Mouse (Mus musculus) MEL (cell line): Measurements from ENCODE around the gene 9430015G10Rik. TPM values are rescaled to one million over a fixed set of nuclear protein-coding genes. Genes with fewer than 3 reads are reported as not detected.
A peak's percentile ranks its signal among the peaks of the same experiment; 100 is the strongest.

ENCODE experiments used
- DNase-seq: peaks from one replicate; pipeline ENCODE4 v3.0.0; 2011; ENCODE audit warnings: low read depth, low spot score
- H3K27ac ChIP-seq: 2 replicates; pipeline ENCODE4 v1.5.1; 2012; ENCODE audit warnings: low read depth, mild to moderate bottlenecking, control low read depth, low read length, moderate library complexity; ENCODE audit not compliant: control insufficient read depth
- H3K27me3 ChIP-seq, 2 experiments: fragments of 150-350 bp in 1 of 2; sonication (generic) in 1 of 2; 2 replicates each; pipeline ENCODE4 v1.6.1; 2012; ENCODE audit warnings: low read length in 2 of 2, mild to moderate bottlenecking in 2 of 2, improper control_type of control experiment in 1 of 2, moderate library complexity in 1 of 2; ENCODE audit not compliant: insufficient read depth in 2 of 2, control insufficient read depth in 1 of 2
- H3K36me3 ChIP-seq, 2 experiments: 2 replicates each; pipeline ENCODE4 v1.6.1; 2012 to 2014; ENCODE audit warnings: low read length in 2 of 2, improper control_type of control experiment in 1 of 2, inconsistent platforms in 1 of 2, mild to moderate bottlenecking in 1 of 2; ENCODE audit not compliant: insufficient read depth in 2 of 2, control insufficient read depth in 1 of 2
- H3K4me1 ChIP-seq, 2 experiments: fragments of 150-350 bp in 1 of 2; sonication (generic) in 1 of 2; 2 replicates each; pipeline ENCODE4 v1.6.1; 2012; ENCODE audit warnings: low read length in 2 of 2, improper control_type of control experiment in 1 of 2, mild to moderate bottlenecking in 1 of 2; ENCODE audit not compliant: insufficient read depth in 2 of 2, control insufficient read depth in 1 of 2
- H3K4me3 ChIP-seq, 2 experiments: fragments of 150-350 bp in 1 of 2; sonication (generic) in 1 of 2; 2 replicates each; pipeline ENCODE4 v1.5.1; 2012; ENCODE audit warnings: low read depth in 2 of 2, low read length in 2 of 2, mild to moderate bottlenecking in 2 of 2, moderate library complexity in 2 of 2, control low read depth in 1 of 2, improper control_type of control experiment in 1 of 2; ENCODE audit not compliant: control insufficient read depth in 1 of 2, insufficient read depth in 1 of 2
- H3K79me2 ChIP-seq: 2 replicates; pipeline ENCODE4 v1.6.1; 2012; ENCODE audit warnings: mild to moderate bottlenecking, low read length, moderate library complexity; ENCODE audit not compliant: control insufficient read depth, poor library complexity, insufficient read depth
- H3K9ac ChIP-seq: 2 replicates; pipeline ENCODE4 v1.6.1; 2012; ENCODE audit warnings: low read depth, mild to moderate bottlenecking, control low read depth, low read length, moderate library complexity; ENCODE audit not compliant: control insufficient read depth, poor library complexity, severe bottlenecking
- H3K9me3 ChIP-seq: fragments of 150-350 bp; sonication (generic); replicated peaks from 2 replicates; pipeline ENCODE4 v1.6.1; 2012; ENCODE audit warnings: mild to moderate bottlenecking, low read length, improper control_type of control experiment, moderate library complexity; ENCODE audit not compliant: insufficient read depth
- BHLHE40 ChIP-seq: IDR thresholded peaks from 2 replicates; pipeline ENCODE4 v1.6.1; 2012; ENCODE audit warnings: low read depth, mild to moderate bottlenecking, inconsistent platforms, low read length, improper control_type of control experiment, borderline replicate concordance
- CHD1 ChIP-seq: IDR thresholded peaks from 2 replicates; pipeline ENCODE4 v1.6.1; 2012; ENCODE audit warnings: low read depth, mild to moderate bottlenecking, inconsistent platforms, low read length, improper control_type of control experiment
- CTCF ChIP-seq, 3 experiments: IDR thresholded peaks in 2 of 3; conservative IDR thresholded peaks in 1 of 3; 2 replicates each; pipeline ENCODE4 v1.5.1; 2011 to 2012; ENCODE audit warnings: low read length in 3 of 3, low read depth in 2 of 3, mild to moderate bottlenecking in 2 of 3, improper control_type of control experiment in 1 of 3, inconsistent platforms in 1 of 3, mixed read lengths in 1 of 3, moderate library complexity in 1 of 3; ENCODE audit not compliant: control insufficient read depth in 1 of 3, insufficient read depth in 1 of 3, poor library complexity in 1 of 3, severe bottlenecking in 1 of 3
- E2F4 ChIP-seq: IDR thresholded peaks from 2 replicates; pipeline ENCODE4 v1.6.1; 2011; ENCODE audit warnings: low read depth, low read length, improper control_type of control experiment, borderline replicate concordance
- GABPA ChIP-seq: IDR thresholded peaks from 2 replicates; pipeline ENCODE4 v1.6.1; 2012; ENCODE audit warnings: low read depth, mild to moderate bottlenecking, inconsistent platforms, low read length, improper control_type of control experiment, moderate library complexity
- GATA1 ChIP-seq: IDR thresholded peaks from 2 replicates; pipeline ENCODE4 v1.6.1; 2011; ENCODE audit warnings: low read depth, low read length, improper control_type of control experiment
- MAFK ChIP-seq: IDR thresholded peaks from 2 replicates; pipeline ENCODE4 v1.6.1; 2011; ENCODE audit warnings: low read depth, mild to moderate bottlenecking, low read length, improper control_type of control experiment, borderline replicate concordance
- MEF2A ChIP-seq: IDR thresholded peaks from 2 replicates; pipeline ENCODE4 v1.6.1; 2014; ENCODE audit warnings: low read depth, mild to moderate bottlenecking, inconsistent platforms, low read length, improper control_type of control experiment; ENCODE audit not compliant: poor library complexity, insufficient replicate concordance, severe bottlenecking; ENCODE audit errors: extremely low read depth
- MXI1 ChIP-seq: IDR thresholded peaks from 2 replicates; pipeline ENCODE4 v1.6.1; 2011; ENCODE audit warnings: mild to moderate bottlenecking, low read depth, low read length, improper control_type of control experiment
- MYB ChIP-seq: IDR thresholded peaks from 2 replicates; pipeline ENCODE4 v1.6.1; 2011; ENCODE audit warnings: mild to moderate bottlenecking, low read depth, low read length, improper control_type of control experiment
- NRF1 ChIP-seq: IDR thresholded peaks from 2 replicates; pipeline ENCODE4 v1.6.1; 2014; ENCODE audit warnings: low read depth, mild to moderate bottlenecking, inconsistent platforms, low read length, improper control_type of control experiment, moderate library complexity; ENCODE audit not compliant: poor library complexity, insufficient read depth, severe bottlenecking
- POLR2A ChIP-seq, 2 experiments: IDR thresholded peaks; 2 replicates each; pipeline ENCODE4 v1.6.1; 2011 to 2012; ENCODE audit warnings: low read length in 2 of 2, mild to moderate bottlenecking in 2 of 2, control low read depth in 1 of 2, improper control_type of control experiment in 1 of 2, low read depth in 1 of 2, moderate library complexity in 1 of 2; ENCODE audit not compliant: control insufficient read depth in 1 of 2, insufficient read depth in 1 of 2, poor library complexity in 1 of 2
- POLR2AphosphoS5 ChIP-seq: IDR thresholded peaks from 2 replicates; pipeline ENCODE4 v1.6.1; 2012; ENCODE audit warnings: low read depth, borderline replicate concordance, mild to moderate bottlenecking, inconsistent platforms, low read length, moderate library complexity, mixed read lengths
- TAL1 ChIP-seq: IDR thresholded peaks from 2 replicates; pipeline ENCODE4 v1.6.1; 2012; ENCODE audit warnings: mild to moderate bottlenecking, inconsistent platforms, low read length, moderate library complexity, mixed read lengths
- TCF12 ChIP-seq: IDR thresholded peaks from 2 replicates; pipeline ENCODE4 v1.6.1; 2014; ENCODE audit warnings: low read depth, mild to moderate bottlenecking, inconsistent platforms, low read length, improper control_type of control experiment, moderate library complexity
- USF2 ChIP-seq, 2 experiments: IDR thresholded peaks; 2 replicates each; pipeline ENCODE4 v1.6.1; 2011 to 2012; ENCODE audit warnings: improper control_type of control experiment in 2 of 2, low read length in 2 of 2, borderline replicate concordance in 1 of 2, inconsistent platforms in 1 of 2, low read depth in 1 of 2, mild to moderate bottlenecking in 1 of 2; ENCODE audit not compliant: insufficient read depth in 1 of 2
- ZC3H11A ChIP-seq: IDR thresholded peaks from 2 replicates; pipeline ENCODE4 v1.6.1; 2012; ENCODE audit warnings: low read depth, mild to moderate bottlenecking, inconsistent platforms, low read length, improper control_type of control experiment
- polyA plus RNA-seq, 2 experiments: library from polyadenylated mRNA; stranded (reverse) in 1 of 2; unstranded in 1 of 2; fragments of >175 nt in 1 of 2; fragments of >200 nt in 1 of 2; gene quantifications; 2 replicates each; pipeline versions ENCODE4 v1.2.1 to v1.2.4; 2012; ENCODE audit warnings: low replicate concordance in 2 of 2, low read depth in 1 of 2; ENCODE audit not compliant: insufficient read length in 2 of 2, insufficient read depth in 1 of 2, missing spikeins in 1 of 2
- total RNA-seq: library from RNA; depleted of rRNA; stranded (reverse); fragments of 300-350 nt; gene quantifications from 2 replicates; pipeline ENCODE4 v1.2.3, GENCODE M21; 2012

9430015G10Rik gene
- total and polyA plus RNA-seq, 3 experiments: 28.7 to 52.9 TPM; not detected in 1

GRCm38 (mm10) chr4:156154771-156155170 lies 45.0 kb downstream of the 9430015G10Rik start:
- no peak for TF ChIP-seq ZC3H11A
- no peak for TF ChIP-seq NRF1
- TF ChIP-seq CHD1: no peak
- no peak for TF ChIP-seq TAL1
- TF ChIP-seq GATA1: no peak
- no peak for TF ChIP-seq E2F4
- TF ChIP-seq POLR2AphosphoS5: no peak
- no peak for TF ChIP-seq BHLHE40
- no peak for TF ChIP-seq MAFK
- no peak for TF ChIP-seq TCF12
- TF ChIP-seq POLR2A (IDR thresholded peaks at IDR 0.05; ENCODE audit: control insufficient read depth in 1 of 2, insufficient read depth in 1 of 2, low read depth in 1 of 2, low read length in 2 of 2, poor library complexity in 1 of 2): no peak
- no peak for TF ChIP-seq MXI1
- TF ChIP-seq GABPA: no peak
- no peak for TF ChIP-seq MYB
- TF ChIP-seq MEF2A: no peak
- Histone ChIP-seq H3K27ac (no peak overlapping the region), H3K9me3 (no peaks in the 10 kb centered on the region), H3K4me3 (no peak overlapping the region), H3K36me3 (no peaks in the 10 kb centered on the region), H3K4me1 (no peaks in the 10 kb centered on the region), H3K9ac (no peak overlapping the region), H3K27me3 (no peaks in the 10 kb centered on the region), H3K79me2 (no peaks in the 10 kb centered on the region)
- DNase-seq: no peak

- DNase-seq: no peak
- Histone ChIP-seq H3K9ac (no peak overlapping the region), H3K4me1 (no peaks in the 10 kb centered on the region; a peak in 1 of 4 replicates), H3K27me3 (no peaks in the 10 kb centered on the region), H3K36me3 (no peaks in the 10 kb centered on the region; a peak in 1 of 4 replicates), H3K4me3 (no peak overlapping the region), H3K27ac (no peak overlapping the region), H3K79me2 (no peaks in the 10 kb centered on the region), H3K9me3 (no peaks in the 10 kb centered on the region)
- TF ChIP-seq USF2 (IDR thresholded peaks at IDR 0.05; ENCODE audit: borderline replicate concordance in 1 of 2, insufficient read depth in 1 of 2, low read depth in 1 of 2, low read length in 2 of 2) (no peak), CTCF (IDR thresholded peaks at IDR 0.05 in 2 of 3, conservative IDR thresholded peaks at IDR 0.05 in 1 of 3; ENCODE audit: control insufficient read depth in 1 of 3, insufficient read depth in 1 of 3, low read depth in 2 of 3, low read length in 3 of 3, poor library complexity in 1 of 3, severe bottlenecking in 1 of 3) (peak in 1 of 3 experiments; percentile 3; a peak in 1 of 6 replicates)
Observed at GRCm38 (mm10) chr4:156166477-156166876, 56.7 kb downstream of the 9430015G10Rik start.
